Mouse (Mus musculus) kidney, embryonic 14.5 days (tissue): Measurements from ENCODE around the gene Cd69. TPM values are rescaled to one million over a fixed set of nuclear protein-coding genes. Genes with fewer than 3 reads are reported as not detected.

Experiments used
- ATAC-seq: fragments of 200-750 bp; cut with Nextera tagmentation; 2 replicates; pipeline ENCODE4 v1.8.0; 2017; ENCODE audit warnings: moderate number of reproducible peaks, mild to moderate bottlenecking, moderate TSS enrichment, moderate library complexity; ENCODE audit not compliant: low FRiP score, low TSS enrichment
- H3K27ac ChIP-seq: fragments of 300-500 bp; sonication (generic); 2 replicates; pipeline ENCODE4 v1.5.1; 2014; ENCODE audit warnings: low read depth, mild to moderate bottlenecking, low read length, moderate library complexity, mixed read lengths
- H3K27me3 ChIP-seq: fragments of 300-500 bp; sonication (generic); 2 replicates; pipeline ENCODE4 v1.6.1; 2014; ENCODE audit warnings: mild to moderate bottlenecking, low read length; ENCODE audit not compliant: control insufficient read depth, insufficient read depth
- H3K36me3 ChIP-seq: fragments of 300-500 bp; sonication (generic); 2 replicates; pipeline ENCODE4 v1.6.1; 2014; ENCODE audit warnings: low read length, mixed read lengths; ENCODE audit not compliant: control insufficient read depth, insufficient read depth
- H3K4me1 ChIP-seq: fragments of 300-500 bp; sonication (generic); 2 replicates; pipeline ENCODE4 v1.6.1; 2014; ENCODE audit warnings: low read length, mixed read lengths; ENCODE audit not compliant: control insufficient read depth, insufficient read depth
- H3K4me2 ChIP-seq: fragments of 300-500 bp; sonication (generic); replicated peaks from 2 replicates; pipeline ENCODE4 v1.6.1; 2014; ENCODE audit warnings: low read depth, mild to moderate bottlenecking, low read length
- H3K4me3 ChIP-seq: fragments of 300-500 bp; sonication (generic); 2 replicates; pipeline ENCODE4 v1.5.1; 2014; ENCODE audit warnings: mild to moderate bottlenecking, low read length
- H3K9ac ChIP-seq: fragments of 300-500 bp; sonication (generic); 2 replicates; pipeline ENCODE4 v1.6.1; 2014; ENCODE audit warnings: low read depth, mild to moderate bottlenecking, low read length, moderate library complexity
- H3K9me3 ChIP-seq: fragments of 300-500 bp; sonication (generic); 2 replicates; pipeline ENCODE4 v1.6.1; 2016; ENCODE audit warnings: low read length; ENCODE audit not compliant: control insufficient read depth
- WGBS: fragments of 180-500 bp; shearing (Covaris S2); extraction: QIAGEN DNeasy Blood & Tissue Kit; methylation state at CpG from one replicate; pipeline ENCODE4 v1.1.7; 2014; 5-methylcytosine and 5-hydroxymethylcytosine counted together
- polyA plus RNA-seq: library from polyadenylated mRNA; unstranded; fragments of >200 nt; fragmentation: Nextera tagmentation; extraction: Ambion mirVana; gene quantifications from 2 replicates; pipeline ENCODE4 v1.2.1, GENCODE M21; 2014

Gene Cd69
- polyA plus RNA-seq, 1 experiment from 2014 or later = 0.04 TPM

DNA sequence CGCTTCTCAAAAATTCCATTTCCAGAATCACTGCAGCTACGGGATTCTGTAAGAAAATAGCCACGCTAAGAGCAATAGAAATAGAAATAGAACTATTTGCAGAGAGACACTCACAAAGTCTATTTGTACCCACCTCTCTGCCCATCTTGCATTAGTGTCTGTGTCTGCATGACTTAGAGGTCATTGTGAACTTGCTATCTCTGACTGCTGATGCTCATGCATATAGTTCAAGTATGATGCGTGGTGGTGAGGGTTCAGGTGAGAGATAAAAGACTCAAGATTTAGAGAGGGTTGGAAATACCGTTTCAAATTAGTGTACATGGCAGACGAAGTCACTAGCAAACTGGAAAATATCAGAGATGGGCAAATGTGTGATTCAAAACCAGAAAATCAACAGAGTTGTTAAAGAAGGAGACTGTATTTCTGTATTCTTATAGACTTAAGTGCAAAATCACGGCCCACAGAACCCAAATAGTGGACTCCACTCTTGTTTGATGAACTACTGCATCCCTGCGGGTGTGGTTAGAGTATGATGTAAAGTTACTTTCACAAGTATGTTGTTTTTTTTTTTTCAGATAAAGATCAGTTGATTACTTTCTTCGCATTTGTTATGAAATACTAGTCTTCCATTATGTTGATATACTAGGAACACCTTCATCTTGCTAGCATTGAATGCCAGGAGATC lies 35.5 kb downstream of the Cd69 start:
- ATAC-seq = no peak
- Histone ChIP-seq H3K9me3 (no peaks in the 10 kb centered on the region), H3K27me3 (no peaks in the 10 kb centered on the region), H3K4me3 (no peak overlapping the region), H3K4me2 (no peak overlapping the region), H3K36me3 (no peaks in the 10 kb centered on the region), H3K4me1 (no peaks in the 10 kb centered on the region), H3K27ac (no peak overlapping the region), H3K9ac (no peak overlapping the region)
- 89% methylated on average over 9 of the region's 9 CpGs for WGBS

DNA sequence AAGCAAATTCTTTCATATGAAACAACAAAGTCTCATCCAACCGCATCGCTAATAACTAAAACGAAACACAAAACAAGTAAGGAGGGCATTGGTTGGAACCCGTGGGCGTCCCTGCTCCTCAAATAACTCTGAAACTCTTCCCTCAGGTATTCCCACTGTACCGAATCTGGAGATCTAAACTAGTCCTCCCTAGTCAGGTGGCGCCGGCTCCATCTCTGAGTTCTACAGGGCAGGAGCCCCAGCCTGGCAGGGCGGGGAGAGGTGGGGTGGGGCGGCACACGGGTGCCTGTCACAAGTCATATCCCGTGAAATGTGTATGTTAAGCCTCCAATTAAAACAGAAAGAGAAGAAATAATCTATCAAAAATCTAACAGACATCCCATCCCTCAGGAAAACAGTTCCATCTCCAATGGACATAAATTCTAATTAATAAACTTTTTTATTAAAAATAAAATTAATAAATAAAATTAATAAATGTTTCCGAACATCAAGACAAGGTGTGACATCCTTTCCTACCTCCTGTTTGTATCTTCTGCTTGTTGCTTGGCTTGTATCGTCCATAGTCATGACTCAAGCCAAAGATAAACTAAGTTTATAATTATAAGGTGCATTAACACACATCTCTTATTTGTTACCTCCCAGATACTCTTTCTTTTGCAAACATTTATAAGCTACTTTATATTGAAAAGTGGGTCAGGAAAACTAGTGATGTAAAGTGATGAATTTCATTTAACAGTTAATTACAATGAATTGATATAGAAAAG lies 36.8 kb downstream of the Cd69 start:
- peak overlapping the region; percentile 32; the same call in 1 of the 2 replicates for H3K27ac ChIP-seq

DNA sequence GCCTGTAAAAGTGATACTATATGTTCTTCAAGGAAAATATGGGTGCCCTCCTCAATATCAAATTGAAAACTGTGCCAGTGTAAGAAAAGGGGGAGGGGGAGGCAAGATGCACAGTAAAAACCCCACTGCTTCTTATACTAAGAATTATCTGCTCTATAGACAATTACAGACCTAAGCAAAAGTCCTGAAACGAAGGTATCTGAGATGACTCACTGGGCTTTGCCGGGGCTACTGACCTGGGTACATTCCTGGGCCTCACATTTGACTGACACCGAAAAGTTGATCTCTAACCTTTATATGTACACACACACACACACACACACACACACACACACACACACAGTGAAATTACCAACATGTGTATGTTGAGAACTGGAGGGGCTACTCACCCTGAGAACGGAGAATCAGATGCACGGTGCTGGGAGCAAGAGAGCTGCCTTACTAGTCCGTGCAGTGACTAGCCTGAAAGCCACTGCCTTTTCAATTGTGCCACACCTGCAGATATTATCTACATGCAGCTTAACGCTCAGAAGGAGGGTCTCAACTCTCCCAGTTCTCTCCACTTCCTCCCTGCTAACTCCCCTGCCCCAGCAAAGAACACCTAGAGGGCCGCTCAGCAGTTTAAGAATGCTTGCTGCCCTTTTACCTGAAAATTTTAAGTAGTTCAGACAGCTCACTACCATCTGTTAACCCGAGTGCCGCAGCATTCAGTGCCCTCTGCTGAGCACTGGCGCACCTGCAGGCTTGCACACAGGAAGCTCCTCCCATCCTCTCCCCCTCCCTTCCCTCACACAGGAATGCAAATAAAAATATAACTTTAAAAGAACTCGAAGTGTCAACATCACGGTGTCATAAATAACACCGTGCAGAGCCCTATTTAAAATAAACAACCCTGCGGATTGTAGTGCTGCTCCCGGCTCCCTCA lies 37.6 kb downstream of the Cd69 start:
- H3K9me3 ChIP-seq = no peaks in the 10 kb centered on the region
- peak overlapping the region; percentile 32; the same call in 1 of the 2 replicates for H3K27ac ChIP-seq
- WGBS = 19% methylated on average over 16 of the region's 16 CpGs

More for the DNA sequence above, 36.8 kb downstream of the Cd69 start:
- Histone ChIP-seq H3K27me3 (no peaks in the 10 kb centered on the region), H3K36me3 (no peaks in the 10 kb centered on the region), H3K4me1 (no peaks in the 10 kb centered on the region), H3K4me2 (peak overlapping the region; percentile 62), H3K9ac (peak overlapping the region; percentile 59; the same call in 1 of the 2 replicates), H3K9me3 (no peaks in the 10 kb centered on the region), H3K4me3 (peak overlapping the region; percentile 55)
- 12% methylated on average over 14 of the region's 14 CpGs for WGBS
- ATAC-seq = peak; percentile 82

DNA sequence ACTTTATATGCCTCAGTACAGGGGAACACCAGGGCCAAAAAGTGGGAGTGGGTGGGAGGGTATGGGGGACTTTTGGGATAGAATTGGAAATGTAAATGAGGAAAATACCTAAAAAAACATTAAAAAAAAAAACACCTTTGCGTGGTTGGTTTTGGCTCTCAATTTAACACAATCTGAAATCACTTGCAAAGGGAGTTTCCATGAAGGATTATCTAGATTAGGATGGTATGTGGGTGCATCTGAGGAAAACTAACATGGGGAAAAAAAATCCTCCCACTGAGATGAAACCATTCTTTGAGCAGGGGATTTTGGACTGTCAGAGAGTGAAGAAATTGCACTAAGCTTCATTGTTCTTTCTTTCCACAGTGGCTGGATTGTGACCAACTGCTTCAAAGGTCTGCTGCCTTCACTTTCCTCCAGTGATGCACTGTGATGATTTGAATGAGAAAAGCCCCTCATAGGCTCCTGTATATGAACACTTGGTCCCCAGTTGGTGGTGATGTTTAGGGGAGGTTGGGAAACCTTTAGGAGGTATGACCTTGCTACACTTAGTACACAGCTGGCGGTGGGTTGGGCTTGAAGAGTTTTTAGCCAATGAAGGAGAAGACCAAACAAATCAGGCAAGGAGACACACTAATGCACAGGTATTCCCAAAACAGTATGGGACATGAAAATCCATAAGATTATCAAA lies 38.4 kb downstream of the Cd69 start:
- no peaks in the 10 kb centered on the region for H3K9me3 ChIP-seq
- H3K4me2 ChIP-seq = peak overlapping the region; percentile 62; the same call in 1 of the 2 replicates
- no peak overlapping the region for H3K4me3 ChIP-seq
- no peaks in the 10 kb centered on the region for H3K27me3 ChIP-seq
- 94% methylated on average over 2 of the region's 2 CpGs for WGBS
- ATAC-seq = no peak
- H3K36me3 ChIP-seq = no peaks in the 10 kb centered on the region
- no peak overlapping the region for H3K27ac ChIP-seq
- H3K4me1 ChIP-seq = no peaks in the 10 kb centered on the region
- H3K9ac ChIP-seq = no peak overlapping the region

More for the DNA sequence above, 37.6 kb downstream of the Cd69 start:
- Histone ChIP-seq H3K4me3 (peak overlapping the region; percentile 55), H3K4me1 (no peaks in the 10 kb centered on the region), H3K9ac (peak overlapping the region; percentile 59; the same call in 1 of the 2 replicates), H3K27me3 (no peaks in the 10 kb centered on the region), H3K36me3 (no peaks in the 10 kb centered on the region), H3K4me2 (peak overlapping the region; percentile 62)
- peak; percentile 97 for ATAC-seq

DNA sequence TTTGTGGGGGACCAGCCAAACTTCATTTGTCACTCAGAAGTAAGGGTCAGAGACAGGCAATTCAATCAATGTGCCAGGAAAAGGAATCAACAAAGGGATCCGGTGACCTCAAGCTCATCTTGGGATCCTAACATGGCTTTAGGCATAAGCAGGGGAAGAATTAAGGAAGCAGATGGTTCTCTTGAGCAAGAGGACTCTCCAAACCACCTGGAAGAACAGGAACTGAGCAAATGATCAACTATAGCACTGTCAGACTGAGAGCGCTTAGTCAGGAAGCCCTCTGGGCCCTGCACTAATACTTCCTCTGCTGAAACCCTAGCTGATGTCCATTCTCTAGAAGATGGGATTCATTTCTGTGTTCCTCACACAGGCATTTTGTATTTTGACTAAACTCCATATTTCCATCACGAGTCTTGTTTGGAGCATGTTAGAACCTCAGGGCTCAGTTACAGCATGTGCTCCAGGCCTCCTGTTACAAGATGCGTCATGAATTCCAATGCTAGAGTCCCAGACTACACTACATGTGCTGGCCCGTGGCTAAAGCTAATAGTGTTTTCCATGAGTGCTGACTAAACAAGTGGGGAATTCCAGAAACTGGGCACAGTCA lies 39.3 kb downstream of the Cd69 start:
- 79% methylated on average over 5 of the region's 5 CpGs for WGBS
- Histone ChIP-seq H3K9ac (no peak overlapping the region), H3K36me3 (no peaks in the 10 kb centered on the region), H3K27ac (no peak overlapping the region), H3K4me2 (no peak overlapping the region), H3K4me3 (no peak overlapping the region), H3K4me1 (no peaks in the 10 kb centered on the region), H3K9me3 (no peaks in the 10 kb centered on the region), H3K27me3 (no peaks in the 10 kb centered on the region)
- no peak for ATAC-seq

DNA sequence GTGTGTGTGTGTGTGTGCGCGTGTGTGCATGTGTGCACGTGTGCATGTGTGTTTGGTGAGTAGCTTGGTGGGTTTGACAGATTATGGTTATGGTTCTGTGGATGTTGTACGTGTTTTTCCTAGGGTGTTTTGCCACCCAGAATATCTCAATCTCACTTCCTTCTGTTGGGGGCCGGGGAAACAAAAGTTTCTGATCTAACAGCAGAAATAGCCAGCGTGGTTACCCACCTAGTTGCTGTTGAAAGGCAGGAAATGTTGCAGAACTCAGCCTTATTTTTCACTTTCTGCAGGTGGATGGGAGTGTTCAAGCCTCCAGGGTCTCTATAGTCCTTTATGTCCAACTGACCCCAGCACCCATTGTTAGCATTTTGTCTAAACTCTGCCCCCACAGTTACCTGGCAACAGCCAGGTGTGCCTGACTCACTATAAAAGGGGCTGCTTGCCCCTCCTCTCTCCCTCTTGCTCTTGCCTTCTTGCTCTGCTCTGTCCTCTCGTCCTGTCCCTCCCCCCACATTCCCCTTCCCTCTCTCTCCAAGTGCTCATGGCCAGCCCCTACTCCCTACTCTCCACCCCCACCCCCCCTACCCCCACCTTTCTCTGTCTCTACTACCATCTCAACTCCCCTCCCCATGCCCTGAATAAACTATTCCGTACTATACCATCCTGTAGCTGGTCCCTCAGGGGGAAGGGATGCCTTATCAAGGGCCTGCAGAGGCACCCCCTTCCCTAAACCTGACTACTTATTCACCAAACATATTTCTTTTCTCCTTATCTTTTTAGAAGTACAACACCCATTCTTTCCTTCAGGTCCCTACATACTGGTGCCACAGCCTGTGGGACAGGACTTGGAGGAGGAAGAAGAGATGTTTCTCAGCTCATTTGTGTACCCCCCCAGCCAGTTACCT lies 40.5 kb downstream of the Cd69 start:
- Histone ChIP-seq H3K4me3 (no peak overlapping the region), H3K36me3 (no peaks in the 10 kb centered on the region), H3K27me3 (no peaks in the 10 kb centered on the region), H3K4me1 (no peaks in the 10 kb centered on the region), H3K9ac (no peak overlapping the region), H3K27ac (no peak overlapping the region), H3K9me3 (no peaks in the 10 kb centered on the region), H3K4me2 (no peak overlapping the region)
- 74% methylated on average over 8 of the region's 8 CpGs for WGBS
- no peak for ATAC-seq

DNA sequence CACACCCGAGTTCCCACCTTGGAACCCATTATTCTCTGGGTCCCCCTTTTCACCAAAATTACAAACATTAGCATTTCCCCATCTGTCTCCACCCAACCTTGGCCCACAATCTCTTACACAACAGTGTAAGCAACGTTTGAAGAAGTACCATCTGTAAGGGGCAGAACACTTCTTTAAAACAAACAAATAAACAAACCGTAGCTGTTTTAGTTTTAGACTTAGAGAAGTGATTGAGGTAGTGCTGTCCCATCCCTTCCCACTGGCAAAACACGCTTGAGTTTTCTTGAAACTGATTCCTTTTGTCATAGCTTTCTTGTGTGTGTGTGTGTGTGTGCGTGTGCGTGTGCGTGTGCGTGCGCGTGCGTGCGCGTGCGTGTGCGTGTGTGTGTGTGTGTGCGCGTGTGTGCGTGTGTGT lies 41.3 kb downstream of the Cd69 start:
- H3K4me1 ChIP-seq = no peaks in the 10 kb centered on the region
- 92% methylated on average over 13 of the region's 18 CpGs for WGBS
- H3K27me3 ChIP-seq = no peaks in the 10 kb centered on the region
- no peak overlapping the region for H3K4me2 ChIP-seq
- H3K27ac ChIP-seq = no peak overlapping the region
- no peaks in the 10 kb centered on the region for H3K9me3 ChIP-seq
- no peak overlapping the region for H3K9ac ChIP-seq
- no peak overlapping the region for H3K4me3 ChIP-seq
- no peaks in the 10 kb centered on the region for H3K36me3 ChIP-seq
- ATAC-seq = no peak
